Mouse (Mus musculus): Measurements from ENCODE around the gene Fkbp5. TPM values are rescaled to one million over a fixed set of nuclear protein-coding genes. Genes with fewer than 3 reads are reported as not detected.

Gene Fkbp5
- total and polyA plus RNA-seq, 3 experiments = 24.4 to 69.5 (median 68.0) TPM

GRCm38 (mm10) chr17:28504182-28504581 is 13.1 kb downstream of the Fkbp5 start:
- no peak for DNase-seq

- DNase-seq = no peak
Observed at GRCm38 (mm10) chr17:28502196-28502821, 15.0 kb downstream of the Fkbp5 start.

- DNase-seq = no peak
Observed at GRCm38 (mm10) chr17:28500465-28500864, 16.9 kb downstream of the Fkbp5 start.

- DNase-seq = no peak
Observed at GRCm38 (mm10) chr17:28499190-28499589, 18.1 kb downstream of the Fkbp5 start.

GRCm38 (mm10) chr17:28495832-28496231 is 21.5 kb downstream of the Fkbp5 start:
- no peak for DNase-seq

- no peak for DNase-seq
Observed at GRCm38 (mm10) chr17:28491035-28491770, 26.1 kb downstream of the Fkbp5 start.

- no peak for DNase-seq
Observed at GRCm38 (mm10) chr17:28488258-28489013, 28.9 kb downstream of the Fkbp5 start.

GRCm38 (mm10) chr17:28487584-28488257 is 29.6 kb downstream of the Fkbp5 start:
- no peak for DNase-seq

- no peak for DNase-seq
Observed at GRCm38 (mm10) chr17:28486720-28487119, 30.6 kb downstream of the Fkbp5 start.

GRCm38 (mm10) chr17:28485977-28486400 is 31.3 kb downstream of the Fkbp5 start:
- DNase-seq = peak; percentile 99

GRCm38 (mm10) chr17:28485446-28485948 is 31.8 kb downstream of the Fkbp5 start:
- peak; percentile 77 for DNase-seq

- peak; percentile 46 for DNase-seq
Observed at GRCm38 (mm10) chr17:28484704-28485445, 32.5 kb downstream of the Fkbp5 start.

- DNase-seq = no peak
Observed at GRCm38 (mm10) chr17:28477421-28477820, 39.9 kb downstream of the Fkbp5 start.

- DNase-seq = no peak
Observed at GRCm38 (mm10) chr17:28476441-28476840, 40.9 kb downstream of the Fkbp5 start.

GRCm38 (mm10) chr17:28475593-28476325 is 41.6 kb downstream of the Fkbp5 start:
- no peak for DNase-seq

GRCm38 (mm10) chr17:28472696-28473095 is 44.6 kb downstream of the Fkbp5 start:
- DNase-seq = peak; percentile 70

GRCm38 (mm10) chr17:28470876-28471275 is 46.5 kb downstream of the Fkbp5 start:
- DNase-seq = no peak

- no peak for DNase-seq
Observed at GRCm38 (mm10) chr17:28467749-28468148, 49.6 kb downstream of the Fkbp5 start.

GRCm38 (mm10) chr17:28465968-28466367 is 51.4 kb downstream of the Fkbp5 start:
- DNase-seq = no peak

- DNase-seq = peak; percentile 50
Observed at GRCm38 (mm10) chr17:28463701-28464443, 53.5 kb downstream of the Fkbp5 start.

All from adrenal gland, adult 2 months (tissue).